Mouse (Mus musculus): ENCODE data around the gene Sec61b. TPM values are rescaled to one million over a fixed set of nuclear protein-coding genes. Genes with fewer than 3 reads are reported as not detected.

The Sec61b gene
- polyA plus RNA-seq, 1 experiment from 2014 or later, result 441 TPM

DNA sequence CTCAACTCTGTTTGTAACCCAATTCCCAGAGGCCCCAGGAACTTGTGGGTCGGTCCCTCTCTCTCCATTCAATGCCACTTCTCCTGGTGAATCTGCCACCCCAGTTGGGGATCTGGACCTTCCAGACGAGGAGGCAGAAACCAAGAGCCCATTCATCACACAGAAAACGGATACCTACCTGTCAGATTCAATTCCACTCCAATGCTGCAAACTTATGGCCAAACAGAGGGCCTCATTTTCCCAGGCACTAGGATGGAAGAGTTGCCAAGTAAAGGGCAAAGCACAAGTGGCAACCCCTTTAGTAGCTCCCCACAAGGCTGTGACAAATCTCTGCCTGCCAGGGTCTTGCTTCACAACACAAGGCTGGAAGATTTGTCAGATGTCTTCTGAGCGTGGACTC is 45.6 kb downstream of the Sec61b start:
- Histone ChIP-seq H3K27me3 (0 out of 2 replicates have a peak, but pooled peaks cover 4% of the 10 kb centered on the region), H3K9ac (replicated peaks) (no peak overlapping the region), H3K9me3 (no peaks in the 10 kb centered on the region), H3K4me3 (replicated peaks) (no peak overlapping the region), H3K4me2 (no peak overlapping the region), H3K36me3 (no peaks in the 10 kb centered on the region), H3K4me1 (replicated peaks) (0 out of 2 replicates have a peak, but pooled peaks cover 3% of the 10 kb centered on the region), H3K27ac (no peak overlapping the region)
- WGBS, result 70% methylated on average over 4 of the region's 4 CpGs
- no peak for ATAC-seq (ENCODE audit: insufficient number of reproducible peaks, insufficient read depth, low FRiP score, low TSS enrichment, low read depth)

DNA sequence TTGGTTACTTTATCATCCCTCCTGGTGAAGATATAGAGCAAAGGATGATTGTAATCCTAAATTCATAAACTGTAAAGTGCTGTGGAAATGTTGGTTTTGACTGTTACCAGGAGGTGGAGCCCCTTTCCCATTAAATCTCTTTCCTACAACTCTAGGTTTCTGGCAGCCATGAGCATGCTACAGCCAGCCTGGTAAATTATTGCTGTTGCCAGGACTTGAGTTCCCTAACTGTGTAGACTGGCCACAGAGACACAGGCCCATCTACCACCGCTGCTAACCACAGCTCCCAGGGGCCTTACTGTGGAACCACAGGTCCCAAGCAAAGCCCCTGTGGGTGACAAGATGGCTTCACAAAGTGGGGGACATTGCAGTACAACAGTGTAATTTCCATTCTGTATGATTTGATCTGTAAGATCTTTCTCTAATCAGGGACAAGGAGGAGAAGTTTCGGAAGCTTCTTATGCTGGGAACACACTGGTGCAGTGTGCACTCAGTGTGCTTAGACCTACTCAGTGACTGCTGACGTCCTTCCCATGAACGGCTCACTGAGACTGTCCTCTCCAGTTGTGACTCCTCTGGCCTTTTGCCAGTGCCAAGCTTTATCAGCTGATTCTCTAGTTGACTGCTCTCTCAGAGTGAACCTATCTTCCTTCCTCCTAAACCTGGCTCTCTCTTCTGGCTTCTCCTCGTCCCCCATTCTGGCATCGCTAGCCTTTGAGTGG is 47.6 kb downstream of the Sec61b start:
- H3K4me2 ChIP-seq, result no peak overlapping the region
- no peak overlapping the region for H3K9ac ChIP-seq (replicated peaks)
- no peak overlapping the region for H3K27ac ChIP-seq
- H3K4me3 ChIP-seq (replicated peaks), result no peak overlapping the region
- H3K36me3 ChIP-seq, result no peaks in the 10 kb centered on the region
- WGBS, result 86% methylated on average over 6 of the region's 6 CpGs
- no peaks in the 10 kb centered on the region for H3K9me3 ChIP-seq
- H3K4me1 ChIP-seq (replicated peaks), result 0 out of 2 replicates have a peak, but pooled peaks cover 3% of the 10 kb centered on the region
- H3K27me3 ChIP-seq, result 0 out of 2 replicates have a peak, but pooled peaks cover 4% of the 10 kb centered on the region
- ATAC-seq (ENCODE audit: insufficient number of reproducible peaks, insufficient read depth, low FRiP score, low TSS enrichment, low read depth), result no peak

DNA sequence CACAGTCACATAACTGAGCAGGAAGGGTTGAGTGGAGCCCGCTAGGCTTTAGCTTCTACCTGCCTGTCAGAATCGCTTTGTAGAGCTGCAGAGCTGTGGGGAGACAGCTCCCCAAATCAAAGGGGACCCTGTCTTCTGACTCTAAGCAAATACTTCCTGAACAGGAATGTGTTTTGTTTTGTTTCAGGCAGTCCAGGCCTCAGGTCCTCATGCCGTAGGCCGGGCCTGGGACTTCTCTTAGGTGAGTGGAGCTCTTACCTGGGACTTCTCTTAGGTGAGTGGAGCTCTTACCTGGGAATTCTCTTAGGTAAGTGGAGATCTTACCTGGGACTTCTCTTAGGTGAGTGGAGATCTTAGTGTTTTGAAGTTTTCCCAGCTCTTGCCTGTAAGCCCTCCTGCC is 55.4 kb downstream of the Sec61b start:
- H3K27ac ChIP-seq, result no peak overlapping the region
- H3K9me3 ChIP-seq, result no peaks in the 10 kb centered on the region
- no peaks in the 10 kb centered on the region for H3K4me1 ChIP-seq (replicated peaks)
- H3K27me3 ChIP-seq, result no peaks in the 10 kb centered on the region
- no peak overlapping the region for H3K4me2 ChIP-seq
- 92% methylated on average over 4 of the region's 4 CpGs for WGBS
- no peak overlapping the region for H3K9ac ChIP-seq (replicated peaks)
- no peak overlapping the region for H3K4me3 ChIP-seq (replicated peaks)
- ATAC-seq (ENCODE audit: insufficient number of reproducible peaks, insufficient read depth, low FRiP score, low TSS enrichment, low read depth), result no peak
- H3K36me3 ChIP-seq, result no peaks in the 10 kb centered on the region

Other genes with a start within 250 kb of the Sec61b start
- 84.0 and 84.7 TPM in 2 replicates for gene Tgfbr1, start 121.4 kb upstream of the Sec61b start, polyA plus RNA-seq (2016; fragmentation: Nextera tagmentation; extraction: Ambion mirVana)
- 89.9 and 96.3 TPM in 2 replicates for gene Alg2, start 325 bp upstream of the Sec61b start, polyA plus RNA-seq (2016; fragmentation: Nextera tagmentation; extraction: Ambion mirVana)

All from limb, embryonic 12.5 days (tissue).